1 mouse cellular context compared by ENCODE assay signal in genomic region chr5:31470334-31470733, GRCm38 (mm10).
TF ChIP-seq lines count a peak whose summit lies in the region.

No protein-coding gene starts in this region.

TF ChIP-seq in CH12.LX, 34 proteins besides CTCF, POLR2A, EP300 and RAD21:
- TF ChIP-seq SMC3 (IDR thresholded peaks at IDR 0.05; ENCODE audit: low read depth, low read length) = peak; percentile 55
- TF ChIP-seq TCF12 (IDR thresholded peaks at IDR 0.05; ENCODE audit: low read depth, low read length) = no peak
- no peak for TF ChIP-seq JUN (IDR thresholded peaks at IDR 0.05; ENCODE audit: insufficient read depth, low read depth, low read length)
